Mouse (Mus musculus): ENCODE measurements around the gene Slc17a7.

The Slc17a7 gene

GRCm38 (mm10) chr7:45154096-45154992 lies 9.4 kb upstream of the Slc17a7 start, which contains the start of the genes Pih1d1 and Aldh16a1:
Pih1d1 (plus strand) TSS chr7:45154303.
Aldh16a1 (minus strand) TSS chr7:45154584.
- 3% methylated on average over 69 of the region's 69 CpGs for WGBS

- WGBS: 73% methylated on average over 12 of the region's 12 CpGs
These were observed 8.7 kb upstream of the Slc17a7 start for GRCm38 (mm10) chr7:45154993-45155514.

DNA sequence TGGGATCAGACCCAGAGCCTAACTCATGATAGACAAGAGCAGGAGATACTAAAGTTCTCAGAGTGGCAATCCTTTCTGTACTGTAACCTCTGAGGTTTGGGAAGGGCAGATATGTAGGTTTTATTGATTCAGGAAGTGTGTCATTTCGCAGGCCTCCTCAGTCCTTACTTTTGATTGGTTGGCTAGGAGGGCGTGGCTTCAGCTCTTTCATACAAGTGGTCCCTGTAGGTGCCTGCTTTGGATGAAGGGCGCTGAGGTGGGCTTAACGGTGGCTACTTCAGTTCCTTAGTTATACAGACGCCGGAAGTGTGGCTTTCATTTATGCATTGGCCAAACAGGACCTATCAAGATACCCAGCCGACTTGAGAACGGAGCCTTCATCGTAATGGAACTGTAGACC lies 8.2 kb upstream of the Slc17a7 start:
- 85% methylated on average over 9 of the region's 9 CpGs for WGBS

- WGBS: 93% methylated on average over 15 of the region's 15 CpGs
These were observed 7.5 kb upstream of the Slc17a7 start for GRCm38 (mm10) chr7:45156206-45156605.

DNA sequence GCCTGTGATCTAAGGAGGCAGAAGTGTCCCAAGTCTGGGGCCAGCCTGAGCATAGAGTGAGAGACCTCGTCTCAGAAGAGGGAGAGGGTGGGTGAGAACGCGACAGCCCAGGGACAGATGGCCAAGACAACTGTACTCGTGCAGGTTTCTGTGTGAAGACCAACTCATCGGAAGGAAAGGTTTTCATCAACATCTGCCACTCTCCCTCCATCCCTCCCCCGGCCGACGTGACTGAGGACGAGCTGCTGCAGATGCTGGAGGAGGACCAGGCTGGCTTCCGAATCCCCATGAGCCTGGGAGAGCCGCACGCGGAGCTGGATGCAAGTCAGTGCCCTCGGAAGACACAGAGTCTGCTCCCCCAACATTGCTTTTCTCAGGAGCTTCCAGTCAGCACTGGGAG lies 6.3 kb upstream of the Slc17a7 start:
- 56% methylated on average over 14 of the region's 14 CpGs for WGBS

DNA sequence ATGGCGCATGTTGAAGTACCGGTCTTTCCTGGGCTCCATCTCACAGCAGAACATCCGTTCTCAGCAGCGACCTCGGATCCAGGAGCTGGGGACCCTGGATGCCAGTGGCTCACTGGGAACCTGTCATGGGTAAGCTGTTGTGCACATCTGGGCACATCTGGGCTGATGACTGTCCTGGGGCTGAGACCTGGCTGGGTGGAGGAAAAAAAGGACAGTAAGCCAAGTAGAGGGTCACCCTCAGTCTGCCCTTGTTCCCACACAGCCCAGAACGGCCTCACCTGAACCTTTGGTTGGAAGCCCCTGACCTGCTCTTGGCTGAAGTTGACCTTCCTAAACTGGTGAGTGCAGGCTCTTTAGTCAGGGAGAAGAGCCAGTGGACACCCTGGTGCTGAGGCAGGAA lies 4.8 kb upstream of the Slc17a7 start:
- 95% methylated on average over 6 of the region's 6 CpGs for WGBS

DNA sequence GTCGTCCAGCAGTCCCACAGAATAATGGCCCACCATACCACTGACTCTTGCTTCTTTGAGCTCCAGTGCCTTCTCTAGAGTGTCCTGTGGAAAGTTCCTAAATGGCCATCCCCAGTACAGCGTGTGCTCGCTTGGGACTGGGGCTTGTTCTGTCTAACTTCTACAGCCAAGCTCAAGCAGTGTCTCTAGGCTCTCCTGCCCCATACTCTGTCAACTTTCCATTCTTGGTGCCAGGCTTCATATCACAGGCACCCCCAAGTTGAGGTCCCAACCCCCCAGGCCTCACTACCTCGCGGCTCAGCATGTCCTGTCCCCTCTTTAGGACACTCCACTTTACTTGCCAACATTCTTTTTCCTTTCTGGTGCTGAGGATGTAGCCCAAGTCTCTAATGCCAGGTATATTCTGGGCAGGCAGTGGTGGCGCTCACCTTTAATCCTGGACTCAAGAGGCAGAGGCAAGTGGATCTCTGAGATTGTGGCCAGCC lies 3.4 kb upstream of the Slc17a7 start:
- WGBS: 96% methylated on average over 6 of the region's 6 CpGs

DNA sequence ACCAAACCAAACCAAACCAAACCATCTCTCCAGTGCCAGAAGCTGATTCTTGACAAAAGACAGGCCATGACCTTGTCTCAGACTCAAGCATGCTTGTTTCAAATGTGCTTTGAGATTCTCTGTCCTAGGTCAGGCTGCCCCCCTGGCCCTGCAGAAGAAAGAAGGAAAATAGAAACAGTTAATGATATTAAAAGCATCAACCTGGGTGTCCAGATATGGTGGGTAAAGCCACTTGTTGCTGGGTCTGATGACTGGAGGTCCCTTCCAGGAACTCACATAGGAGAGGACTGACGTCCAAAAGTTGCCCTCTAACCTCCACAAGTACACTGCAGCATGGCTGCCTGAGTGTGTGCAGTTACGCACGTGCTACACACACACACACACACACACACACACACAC lies 2.9 kb upstream of the Slc17a7 start:
- 90% methylated on average over 3 of the region's 3 CpGs for WGBS

- 3% methylated on average over 35 of the region's 35 CpGs for WGBS
These were observed 1.9 kb upstream of the Slc17a7 start for GRCm38 (mm10) chr7:45161612-45162473.

DNA sequence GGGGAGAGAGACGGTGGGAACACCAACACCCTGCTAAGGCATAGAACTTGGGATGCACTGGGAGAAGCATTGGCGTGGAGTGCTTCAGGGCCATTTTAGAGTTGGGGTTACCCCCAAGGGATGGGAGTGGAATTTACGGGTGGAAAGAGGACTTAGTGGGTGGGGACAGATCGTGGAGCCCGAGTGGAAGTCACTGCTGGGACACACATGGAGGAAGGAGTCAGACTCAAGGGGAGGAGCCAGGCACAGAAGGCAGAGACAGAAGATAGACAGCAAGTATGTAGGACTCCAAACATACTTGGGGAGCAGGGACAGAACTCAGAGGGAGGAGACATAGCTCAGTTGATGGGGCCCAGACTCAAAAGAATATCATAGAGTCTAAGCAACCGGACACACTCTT lies 1.2 kb upstream of the Slc17a7 start:
- WGBS: 14% methylated on average over 6 of the region's 6 CpGs

GRCm38 (mm10) chr7:45162996-45163615 lies 643 bp upstream of the Slc17a7 start:
- WGBS: 65% methylated on average over 9 of the region's 9 CpGs

DNA sequence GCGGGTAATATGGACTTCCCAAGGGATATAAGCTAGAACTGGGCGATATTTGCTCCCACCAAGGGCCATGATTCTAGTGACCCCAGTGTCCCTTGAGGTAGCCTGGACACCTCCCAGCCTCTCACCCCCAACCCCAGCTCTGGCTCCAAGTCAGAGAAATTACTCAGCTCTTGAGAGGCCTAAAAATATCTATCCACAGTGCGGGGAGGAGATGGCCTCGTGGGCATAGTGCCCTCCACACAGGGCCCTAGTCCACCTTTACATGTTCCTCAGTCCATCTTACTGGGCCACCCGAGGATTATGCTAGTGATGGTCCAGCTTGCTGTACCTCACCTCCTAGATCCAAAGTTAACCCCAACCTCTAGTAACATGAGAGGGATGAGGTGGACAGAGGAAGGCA lies 1.1 kb downstream of the Slc17a7 start:
- WGBS: 41% methylated on average over 5 of the region's 5 CpGs

DNA sequence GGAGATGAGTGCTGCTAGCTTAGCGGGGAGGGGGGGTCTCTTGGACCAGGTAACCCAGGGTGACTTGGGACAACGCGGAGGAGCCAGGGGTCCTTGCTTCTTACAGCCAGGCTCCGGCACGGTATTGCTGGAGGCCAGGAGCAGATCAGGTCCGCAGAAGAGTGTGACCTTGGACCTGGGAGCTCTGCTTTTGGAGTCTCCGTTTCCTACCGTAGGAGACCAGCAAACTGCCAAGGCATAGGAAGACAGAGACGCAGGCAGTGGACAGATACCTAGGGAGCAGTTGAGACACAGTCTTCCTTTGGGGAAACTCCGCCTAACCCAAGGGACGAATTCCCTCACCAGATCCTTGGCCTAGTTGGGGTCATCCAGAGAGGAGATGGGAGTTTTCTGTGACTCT lies 2.0 kb downstream of the Slc17a7 start:
- WGBS: 40% methylated on average over 11 of the region's 11 CpGs

GRCm38 (mm10) chr7:45166950-45167401 lies 3.2 kb downstream of the Slc17a7 start:
- 18% methylated on average over 10 of the region's 10 CpGs for WGBS

DNA sequence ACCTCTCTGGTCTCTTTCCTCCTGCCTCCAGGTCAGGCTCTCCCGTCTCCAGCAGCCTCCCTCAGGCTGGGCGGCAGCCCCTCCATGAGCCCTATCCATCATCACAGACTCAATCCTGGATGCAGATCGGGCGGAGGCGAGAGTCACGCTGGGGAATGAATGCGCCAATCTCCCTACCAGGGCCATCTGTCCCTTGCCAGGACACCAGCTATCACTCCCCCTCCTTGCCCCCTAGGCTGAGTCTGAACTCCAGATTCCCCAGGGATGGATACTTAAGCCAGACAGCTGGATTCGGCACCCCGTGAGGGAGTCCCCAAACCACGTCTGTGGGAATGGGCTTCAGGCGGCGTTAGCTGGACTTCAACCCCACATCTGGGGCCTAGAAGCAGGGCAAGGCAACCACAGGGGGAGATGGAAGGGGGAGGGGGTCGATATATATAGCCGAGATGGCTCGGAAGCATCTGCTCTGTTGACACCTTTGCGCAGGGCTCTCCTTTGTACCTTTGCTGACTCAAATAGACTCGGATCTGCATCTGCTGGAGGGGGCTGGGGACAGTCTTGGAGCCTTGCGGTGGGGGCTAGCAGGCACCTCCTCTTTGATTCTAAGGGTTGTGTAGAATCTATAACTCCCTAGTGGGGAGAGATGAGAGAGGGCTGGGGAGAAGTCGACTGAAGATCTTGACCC lies 4.2 kb downstream of the Slc17a7 start:
- 6% methylated on average over 19 of the region's 19 CpGs for WGBS

DNA sequence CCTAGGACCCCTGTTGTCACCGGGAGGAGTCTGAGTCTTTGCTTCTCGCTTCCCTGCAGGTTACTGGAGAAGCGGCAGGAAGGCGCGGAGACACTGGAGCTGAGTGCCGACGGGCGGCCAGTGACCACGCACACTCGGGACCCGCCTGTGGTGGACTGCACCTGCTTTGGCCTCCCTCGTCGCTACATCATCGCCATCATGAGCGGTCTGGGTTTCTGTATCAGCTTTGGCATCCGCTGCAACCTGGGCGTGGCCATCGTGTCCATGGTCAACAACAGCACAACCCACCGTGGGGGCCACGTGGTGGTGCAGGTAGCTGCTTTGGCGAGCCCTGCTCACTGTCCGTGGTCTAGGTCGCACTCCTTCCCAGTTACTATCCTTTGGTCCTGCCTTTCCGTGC lies 4.9 kb downstream of the Slc17a7 start:
- WGBS: 7% methylated on average over 24 of the region's 24 CpGs

- 73% methylated on average over 3 of the region's 3 CpGs for WGBS
These were observed 5.7 kb downstream of the Slc17a7 start for GRCm38 (mm10) chr7:45169495-45169894.

DNA sequence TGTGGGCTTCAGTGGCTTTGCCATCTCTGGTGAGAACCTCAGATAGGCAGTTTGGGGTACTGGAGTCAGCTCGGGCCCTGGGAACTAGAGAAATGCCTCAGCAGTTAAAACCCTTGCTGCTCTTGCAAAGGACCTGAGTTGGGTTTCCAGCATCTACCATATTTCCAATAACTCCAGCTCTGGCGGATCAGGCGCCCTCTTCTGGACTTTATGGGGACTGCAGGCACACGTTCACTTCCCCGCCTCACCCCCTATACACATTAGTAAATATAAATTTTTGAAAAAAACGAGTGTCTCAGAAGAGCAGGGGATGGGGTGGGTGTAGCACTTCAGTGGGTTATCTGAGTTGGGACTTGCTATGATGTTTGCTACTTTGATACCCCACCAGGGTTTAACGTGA lies 9.2 kb downstream of the Slc17a7 start:
- 52% methylated on average over 7 of the region's 7 CpGs for WGBS

GRCm38 (mm10) chr7:45173772-45174171 lies 10.0 kb downstream of the Slc17a7 start:
- WGBS: 67% methylated on average over 1 of the region's 1 CpGs

DNA sequence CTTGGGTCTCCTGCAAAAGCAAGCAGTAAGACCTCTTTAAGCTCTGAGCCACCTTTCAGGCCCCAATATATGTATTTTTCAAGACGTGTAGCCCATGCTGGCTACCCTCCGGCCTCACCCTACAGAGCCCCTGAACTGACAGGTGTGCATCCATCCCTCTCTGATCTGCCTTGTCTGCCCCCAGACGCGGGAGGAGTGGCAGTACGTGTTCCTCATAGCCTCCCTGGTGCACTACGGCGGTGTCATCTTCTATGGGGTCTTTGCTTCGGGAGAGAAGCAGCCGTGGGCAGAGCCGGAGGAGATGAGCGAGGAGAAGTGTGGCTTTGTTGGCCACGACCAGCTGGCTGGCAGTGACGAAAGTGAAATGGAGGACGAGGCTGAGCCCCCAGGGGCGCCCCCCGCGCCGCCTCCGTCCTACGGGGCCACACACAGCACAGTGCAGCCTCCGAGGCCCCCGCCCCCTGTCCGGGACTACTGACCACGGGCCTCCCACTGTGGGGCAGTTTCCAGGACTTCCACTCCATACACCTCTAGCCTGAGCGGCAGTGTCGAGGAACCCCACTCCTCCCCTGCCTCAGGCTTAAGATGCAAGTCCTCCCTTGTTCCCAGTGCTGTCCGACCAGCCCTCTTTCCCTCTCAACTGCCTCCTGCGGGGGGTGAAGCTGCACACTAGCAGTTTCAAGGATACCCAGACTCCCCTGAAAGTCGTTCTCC lies 11.0 kb downstream of the Slc17a7 start:
- WGBS: 6% methylated on average over 29 of the region's 29 CpGs
